Mouse (Mus musculus): ENCODE results near the gene Dennd1a. TPM values are rescaled to one million over a fixed set of nuclear protein-coding genes. Genes with fewer than 3 reads are reported as not detected.

Gene Dennd1a
- polyA plus RNA-seq, 1 experiment from 2014 or later, result 10.9 TPM

GRCm38 (mm10) chr2:38133036-38133825 lies 154.0 kb downstream of the Dennd1a start:
- no peaks in the 10 kb centered on the region for H3K27me3 ChIP-seq (replicated peaks; ENCODE audit: control insufficient read depth, insufficient read depth, low read length)
- DNase-seq (ENCODE audit: low spot score), result no peak
- no peak overlapping the region for H3K27ac ChIP-seq (replicated peaks; ENCODE audit: low read depth, low read length)
- H3K36me3 ChIP-seq (ENCODE audit: control insufficient read depth, insufficient read depth, low read length), result no peaks in the 10 kb centered on the region
- no peak overlapping the region for H3K4me2 ChIP-seq (ENCODE audit: low read depth, low read length)
- H3K9ac ChIP-seq (ENCODE audit: low read depth, low read length), result no peak overlapping the region
- WGBS, result 78% methylated on average over 5 of the region's 5 CpGs
- H3K4me1 ChIP-seq (ENCODE audit: control insufficient read depth, insufficient read depth, low read length), result no peaks in the 10 kb centered on the region
- no peak for ATAC-seq (ENCODE audit: low read depth)
- no peaks in the 10 kb centered on the region for H3K9me3 ChIP-seq (ENCODE audit: control insufficient read depth, low read length)
- no peak overlapping the region for H3K4me3 ChIP-seq (ENCODE audit: low read depth, low read length)

GRCm38 (mm10) chr2:38132233-38132822 lies 154.9 kb downstream of the Dennd1a start:
- H3K9me3 ChIP-seq (ENCODE audit: control insufficient read depth, low read length), result no peaks in the 10 kb centered on the region
- H3K27me3 ChIP-seq (replicated peaks; ENCODE audit: control insufficient read depth, insufficient read depth, low read length), result no peaks in the 10 kb centered on the region
- H3K27ac ChIP-seq (replicated peaks; ENCODE audit: low read depth, low read length), result no peak overlapping the region
- WGBS, result 82% methylated on average over 1 of the region's 1 CpGs
- H3K4me2 ChIP-seq (ENCODE audit: low read depth, low read length), result no peak overlapping the region
- ATAC-seq (ENCODE audit: low read depth) (no peak), DNase-seq (ENCODE audit: low spot score) (no peak)
- H3K4me1 ChIP-seq (ENCODE audit: control insufficient read depth, insufficient read depth, low read length), result no peaks in the 10 kb centered on the region
- H3K4me3 ChIP-seq (ENCODE audit: low read depth, low read length), result no peak overlapping the region
- no peaks in the 10 kb centered on the region for H3K36me3 ChIP-seq (ENCODE audit: control insufficient read depth, insufficient read depth, low read length)
- no peak overlapping the region for H3K9ac ChIP-seq (ENCODE audit: low read depth, low read length)

GRCm38 (mm10) chr2:38131538-38131937 lies 155.7 kb downstream of the Dennd1a start:
- ATAC-seq (ENCODE audit: low read depth), result no peak
- Histone ChIP-seq H3K27ac (replicated peaks; ENCODE audit: low read depth, low read length) (no peak overlapping the region), H3K9me3 (ENCODE audit: control insufficient read depth, low read length) (no peaks in the 10 kb centered on the region), H3K4me1 (ENCODE audit: control insufficient read depth, insufficient read depth, low read length) (no peaks in the 10 kb centered on the region), H3K9ac (ENCODE audit: low read depth, low read length) (no peak overlapping the region), H3K36me3 (ENCODE audit: control insufficient read depth, insufficient read depth, low read length) (no peaks in the 10 kb centered on the region), H3K4me2 (ENCODE audit: low read depth, low read length) (no peak overlapping the region), H3K4me3 (ENCODE audit: low read depth, low read length) (no peak overlapping the region), H3K27me3 (replicated peaks; ENCODE audit: control insufficient read depth, insufficient read depth, low read length) (no peaks in the 10 kb centered on the region)
- DNase-seq (ENCODE audit: low spot score), result no peak
- 78% methylated on average over 1 of the region's 1 CpGs for WGBS

GRCm38 (mm10) chr2:38129961-38130802 lies 157.0 kb downstream of the Dennd1a start:
- H3K27me3 ChIP-seq (replicated peaks; ENCODE audit: control insufficient read depth, insufficient read depth, low read length), result no peaks in the 10 kb centered on the region
- 60% methylated on average over 6 of the region's 6 CpGs for WGBS
- H3K36me3 ChIP-seq (ENCODE audit: control insufficient read depth, insufficient read depth, low read length), result no peaks in the 10 kb centered on the region
- ATAC-seq (ENCODE audit: low read depth), result no peak
- no peak overlapping the region for H3K4me2 ChIP-seq (ENCODE audit: low read depth, low read length)
- H3K4me3 ChIP-seq (ENCODE audit: low read depth, low read length), result no peak overlapping the region
- no peaks in the 10 kb centered on the region for H3K4me1 ChIP-seq (ENCODE audit: control insufficient read depth, insufficient read depth, low read length)
- H3K9me3 ChIP-seq (ENCODE audit: control insufficient read depth, low read length), result no peaks in the 10 kb centered on the region
- DNase-seq (ENCODE audit: low spot score), result peak; percentile 35
- no peak overlapping the region for H3K27ac ChIP-seq (replicated peaks; ENCODE audit: low read depth, low read length)
- no peak overlapping the region for H3K9ac ChIP-seq (ENCODE audit: low read depth, low read length)

GRCm38 (mm10) chr2:38126383-38126732 lies 160.8 kb downstream of the Dennd1a start:
- Histone ChIP-seq H3K36me3 (ENCODE audit: control insufficient read depth, insufficient read depth, low read length) (no peaks in the 10 kb centered on the region), H3K4me3 (ENCODE audit: low read depth, low read length) (no peak overlapping the region), H3K9ac (ENCODE audit: low read depth, low read length) (no peak overlapping the region), H3K4me1 (ENCODE audit: control insufficient read depth, insufficient read depth, low read length) (no peaks in the 10 kb centered on the region), H3K9me3 (ENCODE audit: control insufficient read depth, low read length) (no peaks in the 10 kb centered on the region), H3K27ac (replicated peaks; ENCODE audit: low read depth, low read length) (no peak overlapping the region), H3K27me3 (replicated peaks; ENCODE audit: control insufficient read depth, insufficient read depth, low read length) (no peaks in the 10 kb centered on the region), H3K4me2 (ENCODE audit: low read depth, low read length) (no peak overlapping the region)
- ATAC-seq (ENCODE audit: low read depth), result no peak
- 68% methylated on average over 3 of the region's 3 CpGs for WGBS
- DNase-seq (ENCODE audit: low spot score), result no peak

GRCm38 (mm10) chr2:38125671-38126382 lies 161.4 kb downstream of the Dennd1a start:
- ATAC-seq (ENCODE audit: low read depth) (no peak), DNase-seq (ENCODE audit: low spot score) (no peak)
- Histone ChIP-seq H3K9ac (ENCODE audit: low read depth, low read length) (no peak overlapping the region), H3K9me3 (ENCODE audit: control insufficient read depth, low read length) (no peaks in the 10 kb centered on the region), H3K27me3 (replicated peaks; ENCODE audit: control insufficient read depth, insufficient read depth, low read length) (no peaks in the 10 kb centered on the region), H3K27ac (replicated peaks; ENCODE audit: low read depth, low read length) (no peak overlapping the region), H3K36me3 (ENCODE audit: control insufficient read depth, insufficient read depth, low read length) (no peaks in the 10 kb centered on the region), H3K4me2 (ENCODE audit: low read depth, low read length) (no peak overlapping the region), H3K4me1 (ENCODE audit: control insufficient read depth, insufficient read depth, low read length) (no peaks in the 10 kb centered on the region), H3K4me3 (ENCODE audit: low read depth, low read length) (no peak overlapping the region)
- 63% methylated on average over 5 of the region's 5 CpGs for WGBS

- ATAC-seq (ENCODE audit: low read depth) (no peak), DNase-seq (ENCODE audit: low spot score) (no peak)
- WGBS, result 88% methylated on average over 1 of the region's 1 CpGs
- H3K27me3 ChIP-seq (replicated peaks; ENCODE audit: control insufficient read depth, insufficient read depth, low read length), result no peaks in the 10 kb centered on the region
- H3K36me3 ChIP-seq (ENCODE audit: control insufficient read depth, insufficient read depth, low read length), result no peaks in the 10 kb centered on the region
- no peak overlapping the region for H3K9ac ChIP-seq (ENCODE audit: low read depth, low read length)
- H3K4me3 ChIP-seq (ENCODE audit: low read depth, low read length), result no peak overlapping the region
- H3K4me2 ChIP-seq (ENCODE audit: low read depth, low read length), result no peak overlapping the region
- no peaks in the 10 kb centered on the region for H3K4me1 ChIP-seq (ENCODE audit: control insufficient read depth, insufficient read depth, low read length)
- no peaks in the 10 kb centered on the region for H3K9me3 ChIP-seq (ENCODE audit: control insufficient read depth, low read length)
- H3K27ac ChIP-seq (replicated peaks; ENCODE audit: low read depth, low read length), result no peak overlapping the region
These were observed 162.5 kb downstream of the Dennd1a start for GRCm38 (mm10) chr2:38124727-38125126.

- Histone ChIP-seq H3K27ac (replicated peaks; ENCODE audit: low read depth, low read length) (no peak overlapping the region), H3K9me3 (ENCODE audit: control insufficient read depth, low read length) (no peaks in the 10 kb centered on the region), H3K4me2 (ENCODE audit: low read depth, low read length) (no peak overlapping the region), H3K4me3 (ENCODE audit: low read depth, low read length) (no peak overlapping the region), H3K27me3 (replicated peaks; ENCODE audit: control insufficient read depth, insufficient read depth, low read length) (no peaks in the 10 kb centered on the region), H3K36me3 (ENCODE audit: control insufficient read depth, insufficient read depth, low read length) (no peaks in the 10 kb centered on the region), H3K4me1 (ENCODE audit: control insufficient read depth, insufficient read depth, low read length) (peaks cover 13% of the 10 kb centered on the region), H3K9ac (ENCODE audit: low read depth, low read length) (no peak overlapping the region)
- DNase-seq (ENCODE audit: low spot score) (no peak), ATAC-seq (ENCODE audit: low read depth) (no peak)
- WGBS, result 87% methylated on average over 2 of the region's 2 CpGs
These were observed 172.2 kb downstream of the Dennd1a start for GRCm38 (mm10) chr2:38115000-38115399.
